Mouse (Mus musculus) ES-Bruce4 (cell line): Measurements from ENCODE around the gene Retsat. TPM values are rescaled to one million over a fixed set of nuclear protein-coding genes. Genes with fewer than 3 reads are reported as not detected.
A peak's percentile ranks its signal among the peaks of the same experiment; 100 is the strongest.

Experiments
- H3K27ac ChIP-seq: 2 replicates; pipeline ENCODE4 v1.5.1; 2012; ENCODE audit warnings: low read length, inconsistent platforms; ENCODE audit not compliant: insufficient read depth
- H3K27me3 ChIP-seq: 2 replicates; pipeline ENCODE4 v1.6.1; 2012; ENCODE audit warnings: mild to moderate bottlenecking, low read length, inconsistent platforms; ENCODE audit not compliant: control insufficient read depth, poor library complexity, insufficient read depth, severe bottlenecking
- H3K36me3 ChIP-seq: 2 replicates; pipeline ENCODE4 v1.6.1; 2012; ENCODE audit warnings: inconsistent platforms, mild to moderate bottlenecking, low read length, moderate library complexity; ENCODE audit not compliant: control insufficient read depth, poor library complexity, insufficient read depth, severe bottlenecking
- H3K4me1 ChIP-seq: one replicate; pipeline ENCODE4 v1.8.1; 2011; ENCODE audit warnings: low read length; ENCODE audit not compliant: control insufficient read depth, insufficient read depth
- H3K4me3 ChIP-seq: 2 replicates; pipeline ENCODE4 v1.5.1; 2011; ENCODE audit warnings: low read depth, mild to moderate bottlenecking, low read length
- H3K9ac ChIP-seq: 2 replicates; pipeline ENCODE4 v1.6.1; 2012; ENCODE audit warnings: low read depth, mild to moderate bottlenecking, inconsistent platforms; ENCODE audit not compliant: poor library complexity, severe bottlenecking
- H3K9me3 ChIP-seq: replicated peaks from 2 replicates; pipeline ENCODE4 v1.6.1; 2012; ENCODE audit warnings: mild to moderate bottlenecking, low read length, inconsistent platforms; ENCODE audit not compliant: control insufficient read depth, poor library complexity, insufficient read depth, severe bottlenecking
- CTCF ChIP-seq: IDR thresholded peaks from one replicate; pipeline ENCODE4 v1.8.1; 2011; ENCODE audit warnings: low read depth, low read length
- EP300 ChIP-seq: IDR thresholded peaks from 2 replicates; pipeline ENCODE4 v1.6.1; 2011; ENCODE audit warnings: low read depth, low read length; ENCODE audit not compliant: insufficient read depth
- POLR2A ChIP-seq: IDR thresholded peaks from one replicate; pipeline ENCODE4 v1.8.1; 2011; ENCODE audit warnings: low read length; ENCODE audit not compliant: insufficient read depth
- polyA plus RNA-seq: library from polyadenylated mRNA; stranded (reverse); fragments of >200 nt; gene quantifications from 2 replicates; pipeline ENCODE4 v1.2.4, GENCODE M21; 2011; ENCODE audit warnings: low read depth; ENCODE audit not compliant: missing spikeins, insufficient read depth, insufficient read length

Gene Retsat
- polyA plus RNA-seq, 1 experiment: 5.2 TPM

DNA sequence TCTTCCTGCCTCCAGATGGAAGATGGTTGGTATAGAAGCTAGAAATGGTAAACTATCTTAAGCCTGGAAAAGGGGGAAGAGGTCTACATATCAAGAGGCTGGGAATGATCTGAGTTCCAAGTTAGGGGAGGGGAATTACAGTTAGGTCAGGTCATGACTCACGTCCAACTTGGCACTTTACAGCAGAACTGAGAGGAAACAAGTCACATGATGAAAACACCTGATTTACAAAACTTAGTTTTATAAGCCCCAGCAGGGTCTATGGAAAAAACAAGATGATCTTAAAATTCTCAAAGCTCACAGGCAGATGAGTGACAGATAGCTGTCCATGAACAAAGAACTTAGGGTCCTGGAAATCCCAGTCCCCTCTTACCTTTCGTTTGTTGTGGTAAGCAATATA lies 16.9 kb downstream of the Retsat start:
- Histone ChIP-seq H3K36me3 (peaks cover 37% of the 10 kb centered on the region), H3K4me1 (peaks cover 1% of the 10 kb centered on the region), H3K27me3 (no peaks in the 10 kb centered on the region), H3K27ac (no peak overlapping the region), H3K9me3 (no peaks in the 10 kb centered on the region), H3K9ac (peak overlapping the region; percentile 94), H3K4me3 (peak overlapping the region; percentile 99; the same call in 1 of the 2 replicates)
- no peak for TF ChIP-seq EP300

DNA sequence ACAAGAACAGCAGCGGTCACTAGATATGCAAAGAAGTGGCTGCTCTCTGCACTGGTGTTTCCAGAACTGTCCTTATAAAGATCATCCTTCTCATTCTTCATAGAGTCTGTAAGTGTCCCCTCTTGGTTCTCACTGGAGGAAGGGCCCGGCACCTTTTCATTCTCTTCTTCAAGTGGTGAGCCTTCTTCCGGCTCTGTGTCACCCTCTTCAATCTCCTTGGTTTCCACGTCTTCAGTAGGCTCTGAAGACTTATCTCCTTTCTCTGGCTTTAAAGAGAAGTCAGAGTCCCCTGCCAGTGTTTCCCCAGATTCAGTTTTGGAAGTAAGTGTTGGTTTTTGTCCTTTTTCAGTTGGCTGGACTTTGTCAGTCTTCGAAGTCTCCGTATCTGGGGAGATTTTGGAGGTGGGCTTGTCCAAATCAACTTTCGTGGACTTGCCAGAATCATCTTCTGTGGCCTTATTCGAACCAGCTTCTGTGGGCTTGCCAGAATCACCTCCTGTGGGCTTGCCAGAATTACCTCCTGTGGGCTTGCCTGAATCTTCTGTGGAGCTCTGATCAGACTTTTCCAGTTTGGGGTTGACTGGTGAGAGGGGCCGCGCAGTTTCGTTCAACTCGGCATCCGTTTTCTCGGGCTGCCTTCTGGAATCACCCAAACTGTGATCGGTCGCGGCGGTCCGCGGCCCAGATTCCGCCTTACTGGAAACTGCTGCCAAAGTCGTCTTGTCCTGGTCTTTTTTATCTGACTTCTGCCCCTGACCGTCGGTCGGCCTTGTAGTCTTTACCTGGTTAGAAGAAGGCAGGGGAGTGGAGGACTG lies 17.5 kb downstream of the Retsat start:
- Histone ChIP-seq H3K27me3 (no peaks in the 10 kb centered on the region), H3K9me3 (no peaks in the 10 kb centered on the region), H3K27ac (no peak overlapping the region), H3K9ac (peak overlapping the region; percentile 94), H3K4me3 (peak overlapping the region; percentile 99), H3K4me1 (peaks cover 1% of the 10 kb centered on the region), H3K36me3 (peaks cover 33% of the 10 kb centered on the region)
- TF ChIP-seq POLR2A (no peak), CTCF (no peak), EP300 (no peak)

- peak within 1 kb of the TSS; percentile 94 for H3K9ac ChIP-seq
- peaks cover 23% of the 10 kb centered on the region for H3K36me3 ChIP-seq
- no peaks in the 10 kb centered on the region for H3K27me3 ChIP-seq
- peak within 1 kb of the TSS; percentile 71 for H3K27ac ChIP-seq
- peaks cover 1% of the 10 kb centered on the region for H3K4me1 ChIP-seq
- H3K4me3 ChIP-seq: peak within 1 kb of the TSS; percentile 99
- no peaks in the 10 kb centered on the region for H3K9me3 ChIP-seq
- TF ChIP-seq EP300 (0 out of 2 replicates have a peak, but pooled peaks have one; percentile 22), CTCF (no peak), POLR2A (peak; percentile 80)
Observed at GRCm38 (mm10) chr6:72616643-72617288, 18.5 kb downstream of the Retsat start, which contains the start of gene Tgoln1. Gene Tgoln1 (minus strand): TSS chr6:72617000.

DNA sequence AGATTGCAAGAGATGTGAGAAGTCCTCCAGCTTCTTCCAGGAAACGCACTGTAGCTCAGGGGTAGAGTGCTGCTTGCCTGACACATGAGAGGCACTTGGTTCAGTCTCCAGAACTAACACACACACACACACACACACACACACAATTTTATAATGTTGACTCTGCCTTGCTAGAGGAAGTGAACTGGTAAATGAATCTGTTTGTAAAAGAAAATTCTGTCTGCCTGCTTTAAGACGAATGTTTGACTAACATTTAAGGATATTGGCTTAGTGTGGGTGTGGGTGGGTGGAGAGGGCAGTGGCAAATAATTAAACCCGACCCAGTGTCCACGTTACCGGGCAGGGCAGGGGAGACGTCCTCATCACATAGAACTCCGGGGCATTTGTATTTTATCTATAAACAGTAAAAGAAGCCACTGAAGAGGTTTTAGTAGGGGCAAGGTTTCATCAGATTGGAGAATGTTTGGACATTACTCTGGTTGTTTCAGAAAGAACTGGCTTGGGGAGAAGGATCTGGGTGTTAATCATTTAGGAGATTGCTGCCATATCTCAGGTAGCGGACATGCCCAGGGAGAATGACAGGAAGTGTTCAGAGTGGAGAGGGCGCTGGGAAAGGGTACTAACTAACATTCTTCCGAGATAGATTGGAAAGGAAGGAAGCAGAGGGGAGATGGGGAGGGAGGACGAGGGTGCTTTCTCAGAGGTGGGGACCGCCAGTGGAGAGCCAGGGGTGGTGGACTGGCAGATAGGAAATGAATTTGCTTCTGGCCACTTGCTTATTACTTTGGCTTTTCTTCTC lies 21.7 kb downstream of the Retsat start:
- Histone ChIP-seq H3K36me3 (peaks cover 6% of the 10 kb centered on the region; the same call in 1 of the 2 replicates), H3K27me3 (no peaks in the 10 kb centered on the region), H3K4me3 (no peak overlapping the region), H3K9me3 (no peaks in the 10 kb centered on the region), H3K9ac (peak overlapping the region; percentile 18; the same call in 1 of the 2 replicates), H3K27ac (0 out of 2 replicates have a peak overlapping the region, but pooled peaks have one; percentile 7), H3K4me1 (peaks cover 1% of the 10 kb centered on the region)
- TF ChIP-seq POLR2A (no peak), EP300 (no peak), CTCF (no peak)

DNA sequence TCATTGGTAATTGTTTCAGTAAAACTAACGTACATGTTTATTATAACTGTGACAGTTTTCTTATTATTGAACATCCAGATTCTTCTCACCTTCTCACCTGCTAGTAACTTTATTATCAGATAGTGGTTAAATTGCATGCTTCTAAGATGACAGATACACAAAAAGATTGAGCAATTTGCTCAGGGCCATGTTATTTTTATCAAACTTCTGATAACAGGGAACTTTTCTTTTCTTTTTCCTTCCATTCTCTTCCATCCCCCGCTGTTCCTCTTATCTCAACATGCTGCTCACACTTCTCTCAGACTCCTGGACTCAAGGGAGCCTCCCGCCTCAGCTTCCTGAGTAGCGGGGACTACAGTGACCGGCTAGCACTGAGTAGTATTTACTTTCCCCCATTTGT lies 22.6 kb downstream of the Retsat start:
- H3K4me1 ChIP-seq: no peaks in the 10 kb centered on the region
- H3K36me3 ChIP-seq: no peaks in the 10 kb centered on the region
- no peaks in the 10 kb centered on the region for H3K9me3 ChIP-seq
- TF ChIP-seq EP300 (no peak), POLR2A (no peak), CTCF (no peak)
- no peaks in the 10 kb centered on the region for H3K27me3 ChIP-seq
- H3K9ac ChIP-seq: no peak overlapping the region
- H3K4me3 ChIP-seq: no peak overlapping the region
- H3K27ac ChIP-seq: no peak overlapping the region
